Mouse (Mus musculus) cortical plate, adult 2 months (tissue): ENCODE measurements around the gene Prdm12.

Experiments used
- CTCF ChIP-seq: fragments of 200-500 bp; IDR thresholded peaks from 2 replicates; pipeline ENCODE4 v1.5.1; 2011; ENCODE audit warnings: mild to moderate bottlenecking, control low read depth, low read length; ENCODE audit not compliant: insufficient read depth; ENCODE audit errors: extremely low read depth
- POLR2A ChIP-seq: fragments of 200-500 bp; IDR thresholded peaks from 2 replicates; pipeline ENCODE4 v1.6.1; 2011; ENCODE audit warnings: mild to moderate bottlenecking, low read length, control low read depth; ENCODE audit not compliant: insufficient read depth; ENCODE audit errors: extremely low read depth

- no peak for TF ChIP-seq CTCF
- no peak for TF ChIP-seq POLR2A
Observed at GRCm38 (mm10) chr2:31618484-31619161, 21.2 kb upstream of the Prdm12 start.
